Mouse (Mus musculus) limb, embryonic 10.5 days (tissue): Measurements from ENCODE around the gene Atp5k. TPM values are rescaled to one million over a fixed set of nuclear protein-coding genes. Genes with fewer than 3 reads are reported as not detected.

Source experiments
- DNase-seq: peaks from one replicate; pipeline ENCODE4 v3.0.0-alpha.2; 2017; ENCODE audit warnings: low spot score
- H3K27ac ChIP-seq: fragments of 300-500 bp; sonication (generic); 2 replicates; pipeline ENCODE4 v1.5.1; 2016; ENCODE audit warnings: mild to moderate bottlenecking
- H3K27me3 ChIP-seq: fragments of 300-500 bp; sonication (generic); 2 replicates; pipeline ENCODE4 v1.6.1; 2016; ENCODE audit warnings: low read depth, mild to moderate bottlenecking; ENCODE audit not compliant: poor library complexity, severe bottlenecking
- H3K36me3 ChIP-seq: fragments of 300-500 bp; sonication (generic); 2 replicates; pipeline ENCODE4 v1.6.1; 2016; ENCODE audit warnings: mild to moderate bottlenecking, moderate library complexity
- H3K4me1 ChIP-seq: fragments of 300-500 bp; sonication (generic); 2 replicates; pipeline ENCODE4 v1.6.1; 2016
- H3K4me3 ChIP-seq: fragments of 300-500 bp; sonication (generic); 2 replicates; pipeline ENCODE4 v1.5.1; 2016; ENCODE audit warnings: mild to moderate bottlenecking, moderate library complexity
- H3K9me3 ChIP-seq: fragments of 300-500 bp; sonication (generic); replicated peaks from 2 replicates; pipeline ENCODE4 v1.6.1; 2016; ENCODE audit warnings: mild to moderate bottlenecking
- WGBS: fragments of 180-500 bp; shearing (Covaris S2); methylation state at CpG from one replicate; pipeline ENCODE4 v1.1.7; 2016; 5-methylcytosine and 5-hydroxymethylcytosine counted together
- polyA plus RNA-seq: library from polyadenylated mRNA; unstranded; fragments of >200 nt; fragmentation: Nextera tagmentation; extraction: Ambion mirVana; gene quantifications from 2 replicates; pipeline ENCODE4 v1.2.1, GENCODE M21; 2016

Atp5k gene
- polyA plus RNA-seq, 1 experiment from 2014 or later: 385 TPM

DNA sequence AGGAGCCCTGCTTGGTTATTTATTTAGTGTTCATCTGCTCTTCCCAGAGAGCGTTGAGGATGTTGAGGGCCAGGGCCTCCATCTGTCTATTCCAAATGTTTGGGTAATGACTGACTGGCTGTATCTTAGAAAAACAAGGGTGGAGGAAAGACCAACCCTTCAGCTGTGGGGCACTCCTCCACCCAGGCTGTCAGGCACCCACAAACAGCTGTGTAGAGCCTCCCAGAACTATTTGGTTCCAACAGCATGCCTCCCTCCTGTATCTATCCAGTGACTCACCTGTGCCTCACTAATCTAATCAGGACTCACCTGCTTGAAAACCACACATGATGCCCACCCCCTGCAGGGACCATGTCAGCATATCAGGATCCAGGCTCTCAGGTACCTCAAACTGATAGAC, 18.2 kb upstream of the Atp5k start:
- no peak for DNase-seq

DNA sequence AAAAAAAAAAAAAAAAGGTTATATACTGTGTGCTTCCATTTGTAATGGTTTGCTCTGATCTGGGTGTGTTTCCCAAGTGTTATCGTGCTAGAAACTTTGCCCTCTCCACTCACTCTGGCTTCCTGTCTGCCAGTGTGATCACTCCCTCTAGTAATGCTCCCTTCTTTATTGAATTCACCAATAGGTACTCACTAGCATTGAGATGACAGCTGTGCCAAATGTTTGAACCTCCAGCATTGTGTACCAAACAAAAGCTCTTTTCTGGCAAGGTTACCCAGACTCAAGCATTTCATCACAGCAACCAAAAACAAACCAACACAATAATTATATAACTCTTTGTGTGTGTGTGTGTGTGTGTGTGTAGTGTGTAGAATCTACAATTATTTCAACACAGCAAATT, 17.4 kb upstream of the Atp5k start:
- H3K36me3 ChIP-seq: no peaks in the 10 kb centered on the region
- 86% methylated on average over 1 of the region's 1 CpGs for WGBS
- peaks cover 16% of the 10 kb centered on the region for H3K4me1 ChIP-seq
- no peak for DNase-seq
- peaks cover 30% of the 10 kb centered on the region for H3K27me3 ChIP-seq
- H3K4me3 ChIP-seq: no peak overlapping the region
- H3K27ac ChIP-seq: no peak overlapping the region
- H3K9me3 ChIP-seq: no peaks in the 10 kb centered on the region

More for the DNA sequence above, 18.2 kb upstream of the Atp5k start:
- H3K4me1 ChIP-seq: peaks cover 16% of the 10 kb centered on the region
- peaks cover 23% of the 10 kb centered on the region for H3K27me3 ChIP-seq
- H3K4me3 ChIP-seq: no peak overlapping the region
- H3K9me3 ChIP-seq: no peaks in the 10 kb centered on the region
- H3K36me3 ChIP-seq: no peaks in the 10 kb centered on the region
- H3K27ac ChIP-seq: no peak overlapping the region
- WGBS: 95% methylated on average over 1 of the region's 1 CpGs

DNA sequence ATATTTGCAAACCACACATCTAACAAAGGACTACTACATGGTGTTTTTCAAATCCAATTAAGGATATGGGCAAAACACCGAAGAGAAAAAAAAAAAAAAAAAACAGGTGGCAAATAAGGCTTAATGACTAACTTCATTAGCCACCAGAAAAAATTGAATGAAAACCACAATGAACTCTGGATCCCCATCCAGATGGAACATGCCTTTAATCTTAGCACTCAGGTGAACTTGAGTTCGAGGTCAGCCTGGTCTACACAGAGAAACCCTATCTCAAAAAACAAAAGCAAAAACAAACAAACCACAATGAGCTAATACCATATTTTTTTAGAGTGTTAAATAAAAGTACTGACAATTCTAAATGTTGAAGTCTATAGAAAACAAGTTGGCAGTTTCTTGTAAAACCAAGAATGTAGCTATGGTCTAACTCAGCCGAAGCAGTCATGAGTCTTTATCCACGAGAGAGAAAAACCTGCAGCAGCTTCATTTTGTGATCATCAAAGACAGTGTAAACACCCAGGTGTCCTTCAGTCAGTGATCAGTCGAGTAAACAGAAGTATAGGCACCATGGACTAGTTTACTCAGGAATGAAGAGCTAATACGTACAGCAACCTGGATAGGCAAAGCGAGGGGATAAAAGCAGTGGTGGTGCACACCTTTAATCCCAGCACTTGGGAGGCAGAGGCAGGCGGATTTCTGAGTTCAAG, 16.7 kb upstream of the Atp5k start:
- Histone ChIP-seq H3K4me1 (peaks cover 16% of the 10 kb centered on the region), H3K27ac (no peak overlapping the region), H3K9me3 (no peaks in the 10 kb centered on the region), H3K27me3 (peaks cover 36% of the 10 kb centered on the region), H3K36me3 (no peaks in the 10 kb centered on the region), H3K4me3 (no peak overlapping the region)
- DNase-seq: no peak
- WGBS: 79% methylated on average over 8 of the region's 8 CpGs

DNA sequence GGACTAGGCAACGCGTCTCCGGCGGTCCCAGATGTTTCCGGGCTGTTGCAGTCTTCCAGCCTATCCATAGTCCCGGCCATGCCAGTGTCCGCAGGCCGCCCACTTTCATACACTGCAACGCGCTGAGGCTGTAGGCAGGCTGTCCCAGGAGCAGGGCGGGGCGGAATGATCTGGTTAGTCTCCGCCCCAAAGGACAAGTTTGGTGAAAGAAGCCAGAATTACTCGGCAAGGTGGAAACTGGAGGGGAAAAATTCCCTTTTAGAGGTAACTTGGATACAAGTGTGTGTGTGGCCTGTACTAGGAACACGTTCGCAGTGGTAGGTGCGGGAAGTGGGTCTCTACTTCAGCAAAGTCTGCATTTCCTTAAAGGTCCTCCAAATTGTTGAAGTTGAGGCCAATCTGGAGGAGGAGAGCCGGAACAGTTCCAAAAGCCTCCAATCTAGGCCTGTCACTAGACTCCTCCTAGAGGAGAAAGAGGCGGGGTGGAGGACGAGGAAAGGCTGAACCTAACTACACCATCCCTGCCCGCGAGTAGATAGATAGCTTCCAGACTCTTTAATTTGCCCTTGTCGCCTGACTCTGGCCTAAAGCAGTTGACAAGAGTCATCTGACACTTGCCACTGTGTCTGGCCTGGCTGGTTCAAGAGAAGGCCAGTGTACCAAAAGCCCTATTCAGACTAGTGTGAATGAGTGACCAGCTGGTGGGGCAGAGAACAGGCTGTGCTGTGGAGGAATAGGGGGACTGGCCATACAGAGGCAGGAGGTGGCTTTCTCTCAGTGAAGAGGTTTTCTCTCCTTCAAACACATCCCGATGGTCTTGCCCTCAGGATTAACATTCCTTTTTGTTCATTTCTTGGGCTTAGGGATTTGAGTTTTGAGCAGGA, 14.8 kb upstream of the Atp5k start, which contains the start of gene Mfsd7a:
TSS of gene Mfsd7a (minus strand) at position 107 of the 884 bp plus-strand sequence.
- Histone ChIP-seq H3K36me3 (no peaks in the 10 kb centered on the region), H3K4me1 (peaks cover 16% of the 10 kb centered on the region), H3K27me3 (peaks cover 36% of the 10 kb centered on the region), H3K9me3 (no peaks in the 10 kb centered on the region), H3K4me3 (peak within 1 kb of the TSS; percentile 50), H3K27ac (peak within 1 kb of the TSS; percentile 51; the same call in 1 of the 2 replicates)
- peak; percentile 73 for DNase-seq
- 11% methylated on average over 24 of the region's 24 CpGs for WGBS

DNA sequence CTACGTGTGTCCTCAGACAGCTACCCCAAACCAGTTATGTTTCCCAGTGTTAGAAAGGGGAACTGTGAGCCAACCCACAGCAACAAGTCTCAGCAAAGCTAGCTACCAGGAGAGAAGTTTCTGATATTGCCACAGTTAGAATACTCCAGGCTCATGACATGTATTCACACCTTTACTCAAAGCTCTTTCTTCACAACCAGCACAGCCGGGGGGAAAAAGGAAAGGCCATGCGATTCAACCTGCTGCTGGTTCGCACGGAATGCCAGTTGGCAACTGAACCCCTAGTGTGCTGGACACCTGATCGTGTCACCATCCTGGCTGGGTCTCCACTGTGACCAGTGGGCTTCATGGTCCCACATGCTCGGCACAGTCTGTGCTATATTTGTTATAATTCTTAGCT, 13.6 kb upstream of the Atp5k start:
- no peak overlapping the region for H3K4me3 ChIP-seq
- DNase-seq: no peak
- no peaks in the 10 kb centered on the region for H3K36me3 ChIP-seq
- no peak overlapping the region for H3K27ac ChIP-seq
- peaks cover 16% of the 10 kb centered on the region for H3K4me1 ChIP-seq
- H3K27me3 ChIP-seq: peaks cover 36% of the 10 kb centered on the region
- WGBS: 81% methylated on average over 7 of the region's 7 CpGs
- no peaks in the 10 kb centered on the region for H3K9me3 ChIP-seq

DNA sequence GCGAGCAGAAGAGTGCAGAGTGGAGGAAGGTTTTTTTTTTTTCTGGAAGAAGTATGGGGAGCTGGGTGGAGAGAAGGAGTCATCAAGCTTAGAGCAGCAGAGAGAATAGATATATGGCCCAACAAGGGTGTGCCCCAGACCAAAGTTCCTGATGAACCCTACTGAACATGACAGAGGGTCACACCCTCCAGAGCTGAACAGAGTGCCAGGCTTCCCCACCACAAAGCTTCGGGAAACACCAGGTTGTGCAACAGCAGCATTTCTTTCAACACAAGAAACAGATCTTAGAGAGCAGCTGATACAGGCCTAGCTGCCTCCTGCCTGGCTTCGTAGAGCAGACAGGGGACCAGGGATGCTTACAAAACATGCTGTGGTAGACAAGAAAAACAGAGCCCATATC, 12.7 kb upstream of the Atp5k start:
- no peaks in the 10 kb centered on the region for H3K36me3 ChIP-seq
- H3K27me3 ChIP-seq: peaks cover 36% of the 10 kb centered on the region
- DNase-seq: no peak
- peaks cover 16% of the 10 kb centered on the region for H3K4me1 ChIP-seq
- 86% methylated on average over 3 of the region's 3 CpGs for WGBS
- no peak overlapping the region for H3K27ac ChIP-seq
- H3K9me3 ChIP-seq: no peaks in the 10 kb centered on the region
- H3K4me3 ChIP-seq: no peak overlapping the region

DNA sequence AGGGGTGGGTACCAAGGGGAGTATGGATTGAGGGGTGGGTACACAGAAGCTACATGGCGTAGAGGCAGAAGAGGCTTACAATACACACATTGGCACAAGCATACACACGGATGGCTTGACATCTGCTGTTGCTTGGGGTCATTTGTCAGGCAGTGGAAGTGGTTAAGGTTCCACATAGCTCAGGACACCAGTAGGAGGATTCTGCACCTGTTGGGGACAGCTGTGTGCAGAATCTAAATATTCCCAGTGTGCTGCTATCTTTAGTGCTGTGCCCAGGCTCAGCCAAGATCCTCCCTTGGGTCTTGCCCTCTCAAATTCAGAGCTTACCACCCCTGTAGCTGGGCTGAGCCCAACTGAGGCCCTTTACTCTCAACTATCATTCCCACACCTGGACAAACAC, 1.9 kb upstream of the Atp5k start:
- Histone ChIP-seq H3K9me3 (no peaks in the 10 kb centered on the region), H3K4me3 (no peak overlapping the region), H3K36me3 (peaks cover 18% of the 10 kb centered on the region), H3K27ac (no peak overlapping the region), H3K4me1 (peaks cover 15% of the 10 kb centered on the region), H3K27me3 (0 out of 2 replicates have a peak, but pooled peaks cover 7% of the 10 kb centered on the region)
- WGBS: 67% methylated on average over 2 of the region's 2 CpGs
- DNase-seq: no peak

DNA sequence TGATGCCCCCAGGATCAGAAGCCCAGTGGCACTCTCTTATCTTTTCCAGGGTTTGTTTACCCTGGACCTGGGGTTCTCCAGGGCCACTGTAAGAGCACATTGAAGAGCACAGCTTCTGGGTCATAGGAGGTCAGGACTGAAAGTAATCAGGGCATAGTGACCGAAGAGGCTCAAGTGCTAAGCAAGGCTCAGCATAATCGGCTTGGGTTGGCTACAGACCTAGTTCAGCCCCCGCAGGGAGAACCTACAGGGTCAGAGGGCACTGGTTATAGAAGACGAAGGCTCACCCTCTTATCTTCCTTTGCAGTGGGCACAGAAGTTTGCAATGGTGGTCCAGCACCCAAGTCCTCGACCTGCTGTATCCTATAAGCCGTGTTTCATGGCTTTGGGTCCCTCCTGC, 3.1 kb downstream of the Atp5k start:
- 92% methylated on average over 6 of the region's 6 CpGs for WGBS
- Histone ChIP-seq H3K36me3 (peaks cover 34% of the 10 kb centered on the region), H3K4me1 (peaks cover 15% of the 10 kb centered on the region), H3K9me3 (no peaks in the 10 kb centered on the region), H3K27me3 (0 out of 2 replicates have a peak, but pooled peaks cover 4% of the 10 kb centered on the region), H3K4me3 (no peak overlapping the region), H3K27ac (no peak overlapping the region)
- no peak for DNase-seq

DNA sequence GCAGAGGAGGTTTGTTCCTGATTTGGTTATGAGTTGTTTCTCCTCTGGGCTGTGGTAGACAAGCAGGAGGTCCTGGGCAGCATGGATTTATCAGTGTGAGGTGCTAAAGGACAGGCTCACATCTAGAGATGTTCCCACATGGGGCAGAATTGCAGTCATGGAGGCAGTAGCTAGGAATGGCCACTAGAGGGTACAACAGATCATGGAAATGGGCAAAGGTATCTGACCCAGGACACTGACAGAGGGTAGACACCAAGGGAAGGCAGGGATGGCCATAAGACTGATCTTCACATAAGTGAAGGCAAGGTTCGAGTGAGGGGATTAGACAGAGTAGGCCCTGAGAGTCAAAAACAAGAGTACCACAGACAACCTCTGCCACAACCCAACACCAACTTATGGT, 7.1 kb downstream of the Atp5k start:
- H3K27ac ChIP-seq: no peak overlapping the region
- H3K36me3 ChIP-seq: peaks cover 26% of the 10 kb centered on the region
- DNase-seq: peak; percentile 37
- H3K4me1 ChIP-seq: no peaks in the 10 kb centered on the region
- 42% methylated on average over 1 of the region's 1 CpGs for WGBS
- H3K4me3 ChIP-seq: no peak overlapping the region
- no peaks in the 10 kb centered on the region for H3K9me3 ChIP-seq
- H3K27me3 ChIP-seq: no peaks in the 10 kb centered on the region

DNA sequence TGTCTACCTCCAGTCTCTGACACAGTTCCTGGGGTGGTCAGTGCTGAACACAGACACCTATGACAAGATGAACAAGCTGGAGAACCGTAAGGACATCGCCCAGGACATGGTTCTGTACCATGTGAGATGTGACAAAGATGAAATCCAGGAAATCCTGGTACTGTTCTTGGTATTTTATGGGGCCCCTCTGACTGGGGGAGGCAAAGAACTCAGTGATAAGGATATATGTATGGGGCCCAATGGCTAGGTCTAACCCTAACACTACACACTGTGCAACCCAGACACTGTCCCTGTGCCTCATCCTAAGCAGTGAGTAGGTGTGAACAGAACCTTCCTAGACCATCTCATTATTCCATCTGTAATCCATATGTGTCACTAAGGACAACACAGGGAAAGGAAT, 10.8 kb downstream of the Atp5k start:
- no peak overlapping the region for H3K27ac ChIP-seq
- H3K36me3 ChIP-seq: no peaks in the 10 kb centered on the region
- no peaks in the 10 kb centered on the region for H3K4me1 ChIP-seq
- WGBS: 89% methylated on average over 2 of the region's 2 CpGs
- H3K27me3 ChIP-seq: no peaks in the 10 kb centered on the region
- no peak for DNase-seq
- H3K9me3 ChIP-seq: no peaks in the 10 kb centered on the region
- no peak overlapping the region for H3K4me3 ChIP-seq

DNA sequence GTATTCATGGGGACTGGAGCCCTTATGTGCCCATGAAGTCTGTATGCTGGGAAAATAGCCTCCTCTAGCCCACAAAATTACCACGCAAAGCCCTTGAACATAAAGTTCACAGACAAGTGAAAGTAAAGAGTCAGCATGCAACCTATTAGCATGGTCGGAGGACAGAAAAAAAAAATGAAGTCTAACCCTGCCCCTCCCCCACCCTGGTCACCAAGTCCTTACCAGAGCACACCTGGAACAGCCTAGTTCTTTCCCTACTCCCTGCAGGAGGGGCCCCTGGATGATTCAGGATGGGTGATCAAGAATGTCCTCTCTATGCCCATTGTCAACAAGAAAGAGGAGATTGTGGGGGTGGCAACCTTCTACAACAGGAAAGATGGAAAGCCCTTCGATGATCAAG, 11.5 kb downstream of the Atp5k start:
- no peaks in the 10 kb centered on the region for H3K36me3 ChIP-seq
- WGBS: 83% methylated on average over 3 of the region's 3 CpGs

DNA sequence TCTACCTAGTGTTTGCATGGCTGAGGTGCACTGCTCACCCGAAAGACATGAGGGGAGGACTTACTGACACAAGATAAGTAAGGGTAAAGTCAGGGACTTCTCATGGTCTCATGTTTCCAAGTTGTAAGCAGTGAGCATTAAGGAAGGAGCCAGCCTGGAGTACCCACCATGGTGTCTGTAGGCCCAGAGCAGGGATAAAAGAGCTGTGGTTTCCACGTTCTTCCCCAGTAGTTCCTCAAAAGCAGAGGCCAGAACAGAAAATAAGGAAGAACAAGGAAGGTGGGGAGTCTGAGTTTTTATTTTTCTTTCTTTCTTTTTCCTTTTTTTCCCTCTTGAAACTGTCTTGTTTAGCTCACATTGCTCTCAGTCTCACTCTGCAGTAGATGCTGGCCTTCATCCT, 19.5 kb downstream of the Atp5k start:
- DNase-seq: no peak
- H3K36me3 ChIP-seq: no peaks in the 10 kb centered on the region
- H3K27ac ChIP-seq: no peak overlapping the region
- no peaks in the 10 kb centered on the region for H3K27me3 ChIP-seq
- no peaks in the 10 kb centered on the region for H3K9me3 ChIP-seq
- no peak overlapping the region for H3K4me3 ChIP-seq
- WGBS: 71% methylated on average over 2 of the region's 2 CpGs
- no peaks in the 10 kb centered on the region for H3K4me1 ChIP-seq

More for the DNA sequence above, 11.5 kb downstream of the Atp5k start:
- DNase-seq: no peak
- no peaks in the 10 kb centered on the region for H3K9me3 ChIP-seq
- no peak overlapping the region for H3K4me3 ChIP-seq
- H3K27me3 ChIP-seq: no peaks in the 10 kb centered on the region
- H3K27ac ChIP-seq: no peak overlapping the region
- no peaks in the 10 kb centered on the region for H3K4me1 ChIP-seq

DNA sequence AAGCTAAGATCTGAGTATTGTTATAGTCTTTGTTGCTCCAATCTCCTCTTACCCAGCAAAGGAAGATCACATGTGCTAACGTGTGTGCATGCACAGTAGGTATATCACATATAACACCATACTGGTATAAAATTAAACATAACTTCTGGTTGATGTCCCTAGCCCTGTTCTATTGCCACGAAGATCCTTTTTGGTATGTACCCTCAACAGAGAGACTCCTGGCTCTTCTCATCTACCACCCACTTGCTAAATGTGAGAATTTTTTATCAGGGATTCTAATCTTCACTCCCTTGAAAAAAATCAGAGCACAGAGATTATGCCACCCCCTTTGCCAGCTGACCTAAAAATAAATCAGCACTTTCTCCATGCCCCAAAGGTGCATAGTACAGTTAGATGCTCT, 27.3 kb downstream of the Atp5k start:
- no peaks in the 10 kb centered on the region for H3K4me1 ChIP-seq

More for the DNA sequence above, 27.3 kb downstream of the Atp5k start:
- WGBS: 66% methylated on average over 2 of the region's 2 CpGs
- Histone ChIP-seq H3K27me3 (no peaks in the 10 kb centered on the region), H3K4me3 (no peak overlapping the region), H3K36me3 (no peaks in the 10 kb centered on the region), H3K27ac (no peak overlapping the region), H3K9me3 (no peaks in the 10 kb centered on the region)
- no peak for DNase-seq
